Mouse (Mus musculus) midbrain, postnatal 0 days (tissue): Measurements from ENCODE around the gene Ghrhr. TPM values are rescaled to one million over a fixed set of nuclear protein-coding genes. Genes with fewer than 3 reads are reported as not detected.

Experiments used
- ATAC-seq: fragments of 200-750 bp; cut with Nextera tagmentation; 2 replicates; pipeline ENCODE4 v1.8.0; 2017; ENCODE audit warnings: moderate number of reproducible peaks, mild to moderate bottlenecking, moderate TSS enrichment, moderate library complexity; ENCODE audit not compliant: low FRiP score
- DNase-seq: peaks from one replicate; pipeline ENCODE4 v3.0.0-alpha.2; 2015; ENCODE audit warnings: low spot score
- H3K27ac ChIP-seq: fragments of 300-500 bp; sonication (generic); 2 replicates; pipeline ENCODE4 v1.5.1; 2014; ENCODE audit warnings: low read depth, mild to moderate bottlenecking, low read length, mixed read lengths
- H3K27me3 ChIP-seq: fragments of 300-500 bp; sonication (generic); 2 replicates; pipeline ENCODE4 v1.6.1; 2014; ENCODE audit warnings: low read length, control low read depth, mixed read lengths; ENCODE audit not compliant: insufficient read depth
- H3K36me3 ChIP-seq: fragments of 300-500 bp; sonication (generic); 2 replicates; pipeline ENCODE4 v1.6.1; 2014; ENCODE audit warnings: low read length, control low read depth, mixed read lengths; ENCODE audit not compliant: insufficient read depth
- H3K4me1 ChIP-seq: fragments of 300-500 bp; sonication (generic); 2 replicates; pipeline ENCODE4 v1.6.1; 2014; ENCODE audit warnings: mild to moderate bottlenecking, control low read depth, antibody characterized with exemption, low read length, mixed read lengths; ENCODE audit not compliant: insufficient read depth
- H3K4me2 ChIP-seq: fragments of 300-500 bp; sonication (generic); 2 replicates; pipeline ENCODE4 v1.6.1; 2014; ENCODE audit warnings: low read depth, mild to moderate bottlenecking, low read length, mixed read lengths; ENCODE audit not compliant: poor library complexity, severe bottlenecking
- H3K4me3 ChIP-seq: fragments of 300-500 bp; sonication (generic); 2 replicates; pipeline ENCODE4 v1.5.1; 2014; ENCODE audit warnings: low read depth, mild to moderate bottlenecking, low read length, moderate library complexity
- H3K9ac ChIP-seq: fragments of 300-500 bp; sonication (generic); replicated peaks from 2 replicates; pipeline ENCODE4 v1.6.1; 2014; ENCODE audit warnings: mild to moderate bottlenecking, low read length, moderate library complexity, mixed read lengths; ENCODE audit not compliant: poor library complexity, severe bottlenecking
- H3K9me3 ChIP-seq: fragments of 300-500 bp; sonication (generic); 2 replicates; pipeline ENCODE4 v1.6.1; 2016; ENCODE audit warnings: low read length, control low read depth
- CTCF ChIP-seq: IDR thresholded peaks from 2 replicates; pipeline ENCODE4 v1.5.1; 2016; ENCODE audit warnings: antibody characterized with exemption, mild to moderate bottlenecking
- WGBS: fragments of 180-500 bp; shearing (Covaris S2); extraction: QIAGEN DNeasy Blood & Tissue Kit; methylation state at CpG from one replicate; pipeline ENCODE4 v1.1.7; 2014; 5-methylcytosine and 5-hydroxymethylcytosine counted together
- polyA plus RNA-seq: library from polyadenylated mRNA; unstranded; fragments of >200 nt; fragmentation: Nextera tagmentation; extraction: Ambion mirVana; gene quantifications from 2 replicates; pipeline ENCODE4 v1.2.1, GENCODE M21; 2015
- total RNA-seq: library from RNA; depleted of rRNA; stranded (reverse); fragments of >200 nt; gene quantifications from 2 replicates; pipeline ENCODE4 v1.2.3, GENCODE M21; 2014

Gene Ghrhr
- total and polyA plus RNA-seq, 2 experiments from 2014 or later = not detected

- Histone ChIP-seq H3K27ac (peak overlapping the region; percentile 28; the same call in 1 of the 2 replicates), H3K4me3 (no peak overlapping the region), H3K27me3 (no peaks in the 10 kb centered on the region), H3K4me2 (no peak overlapping the region), H3K9ac (no peak overlapping the region), H3K36me3 (no peaks in the 10 kb centered on the region), H3K4me1 (peaks cover 19% of the 10 kb centered on the region), H3K9me3 (no peaks in the 10 kb centered on the region)
- peak; percentile 64 for TF ChIP-seq CTCF
- peak; percentile 75 for DNase-seq
- ATAC-seq = peak; percentile 21; the same call in 1 of the 2 replicates
- WGBS = 53% methylated on average over 3 of the region's 3 CpGs
Observed at GRCm38 (mm10) chr6:55396176-55396575, 20.1 kb downstream of the Ghrhr start.

- no peak for TF ChIP-seq CTCF
- Histone ChIP-seq H3K4me2 (no peak overlapping the region), H3K9ac (0 out of 2 replicates have a peak overlapping the region, but pooled peaks have one; percentile 10), H3K36me3 (no peaks in the 10 kb centered on the region), H3K4me3 (no peak overlapping the region), H3K4me1 (peaks cover 19% of the 10 kb centered on the region), H3K27ac (peak overlapping the region; percentile 38; the same call in 1 of the 2 replicates), H3K9me3 (no peaks in the 10 kb centered on the region), H3K27me3 (no peaks in the 10 kb centered on the region)
- peak; percentile 90 for DNase-seq
- WGBS = 38% methylated on average over 11 of the region's 11 CpGs
- peak; percentile 63 for ATAC-seq
Observed at GRCm38 (mm10) chr6:55396622-55397041, 20.5 kb downstream of the Ghrhr start.

GRCm38 (mm10) chr6:55398869-55399628, 23.0 kb downstream of the Ghrhr start:
- WGBS = 68% methylated on average over 9 of the region's 9 CpGs

GRCm38 (mm10) chr6:55399910-55400309, 23.8 kb downstream of the Ghrhr start:
- DNase-seq (peak; percentile 95), ATAC-seq (no peak)
- Histone ChIP-seq H3K9ac (no peak overlapping the region), H3K9me3 (no peaks in the 10 kb centered on the region), H3K4me2 (no peak overlapping the region), H3K4me3 (no peak overlapping the region), H3K27me3 (no peaks in the 10 kb centered on the region), H3K4me1 (peaks cover 16% of the 10 kb centered on the region), H3K36me3 (no peaks in the 10 kb centered on the region), H3K27ac (no peak overlapping the region)
- TF ChIP-seq CTCF = no peak
- WGBS = 43% methylated on average over 5 of the region's 5 CpGs

More at GRCm38 (mm10) chr6:55398869-55399628, 23.0 kb downstream of the Ghrhr start:
- H3K27ac ChIP-seq = no peak overlapping the region
- no peak overlapping the region for H3K4me2 ChIP-seq
- TF ChIP-seq CTCF = no peak
- no peak overlapping the region for H3K4me3 ChIP-seq
- H3K9me3 ChIP-seq = no peaks in the 10 kb centered on the region
- DNase-seq (peak; percentile 36), ATAC-seq (no peak)
- H3K27me3 ChIP-seq = no peaks in the 10 kb centered on the region
- peaks cover 16% of the 10 kb centered on the region for H3K4me1 ChIP-seq
- H3K36me3 ChIP-seq = no peaks in the 10 kb centered on the region
- H3K9ac ChIP-seq = no peak overlapping the region

- 61% methylated on average over 9 of the region's 9 CpGs for WGBS
- ATAC-seq = no peak
Observed at GRCm38 (mm10) chr6:55402041-55402776, 26.1 kb downstream of the Ghrhr start.

More at GRCm38 (mm10) chr6:55402041-55402776, 26.1 kb downstream of the Ghrhr start:
- Histone ChIP-seq H3K9me3 (no peaks in the 10 kb centered on the region), H3K27me3 (no peaks in the 10 kb centered on the region), H3K4me1 (0 out of 2 replicates have a peak, but pooled peaks cover 7% of the 10 kb centered on the region), H3K4me3 (no peak overlapping the region), H3K9ac (no peak overlapping the region; the same call in 1 of the 2 replicates), H3K27ac (no peak overlapping the region), H3K36me3 (no peaks in the 10 kb centered on the region), H3K4me2 (no peak overlapping the region)
- no peak for DNase-seq
- TF ChIP-seq CTCF = no peak
